Mouse (Mus musculus) heart, postnatal 0 days (tissue): ENCODE results near the gene Lhx8. TPM values are rescaled to one million over a fixed set of nuclear protein-coding genes. Genes with fewer than 3 reads are reported as not detected.

Experiments used
- ATAC-seq: fragments of 200-750 bp; cut with Nextera tagmentation; 2 replicates; pipeline ENCODE4 v1.8.0; 2017; ENCODE audit warnings: low read depth, moderate number of reproducible peaks, moderate library complexity; ENCODE audit not compliant: insufficient read depth
- DNase-seq: peaks from one replicate; pipeline ENCODE4 v3.0.0-alpha.2; 2016; ENCODE audit warnings: low spot score
- H3K27ac ChIP-seq: fragments of 300-500 bp; sonication (generic); 2 replicates; pipeline ENCODE4 v1.5.1; 2014; ENCODE audit warnings: low read depth, mild to moderate bottlenecking
- H3K27me3 ChIP-seq: fragments of 300-500 bp; sonication (generic); 2 replicates; pipeline ENCODE4 v1.6.1; 2014; ENCODE audit warnings: low read length, mixed read lengths; ENCODE audit not compliant: control insufficient read depth, insufficient read depth
- H3K36me3 ChIP-seq: fragments of 300-500 bp; sonication (generic); replicated peaks from 2 replicates; pipeline ENCODE4 v1.6.1; 2014; ENCODE audit warnings: low read length, mixed read lengths; ENCODE audit not compliant: control insufficient read depth, insufficient read depth
- H3K4me1 ChIP-seq: fragments of 300-500 bp; sonication (generic); 2 replicates; pipeline ENCODE4 v1.6.1; 2014; ENCODE audit warnings: antibody characterized with exemption; ENCODE audit not compliant: control insufficient read depth, insufficient read depth
- H3K4me2 ChIP-seq: fragments of 300-500 bp; sonication (generic); 2 replicates; pipeline ENCODE4 v1.6.1; 2014; ENCODE audit warnings: low read depth, mild to moderate bottlenecking, low read length, moderate library complexity
- H3K4me3 ChIP-seq: fragments of 300-500 bp; sonication (generic); 2 replicates; pipeline ENCODE4 v1.5.1; 2014; ENCODE audit warnings: low read depth, low read length
- H3K9ac ChIP-seq: fragments of 300-500 bp; sonication (generic); replicated peaks from 2 replicates; pipeline ENCODE4 v1.6.1; 2014; ENCODE audit warnings: low read depth, low read length, mixed read lengths
- H3K9me3 ChIP-seq: fragments of 300-500 bp; sonication (generic); replicated peaks from 2 replicates; pipeline ENCODE4 v1.6.1; 2016; ENCODE audit warnings: low read length; ENCODE audit not compliant: control insufficient read depth
- CTCF ChIP-seq: IDR thresholded peaks from 2 replicates; pipeline ENCODE4 v1.5.1; 2016; ENCODE audit warnings: antibody characterized with exemption, control low read depth, low read depth
- EP300 ChIP-seq: IDR thresholded peaks from 2 replicates; pipeline ENCODE4 v1.6.1; 2016; ENCODE audit warnings: antibody characterized with exemption, low read depth
- WGBS: fragments of 180-500 bp; shearing (Covaris S2); extraction: QIAGEN DNeasy Blood & Tissue Kit; methylation state at CpG from one replicate; pipeline ENCODE4 v1.1.7; 2014; 5-methylcytosine and 5-hydroxymethylcytosine counted together
- polyA plus RNA-seq: library from polyadenylated mRNA; unstranded; fragments of >200 nt; fragmentation: Nextera tagmentation; extraction: Ambion mirVana; gene quantifications from 2 replicates; pipeline ENCODE4 v1.2.1, GENCODE M21; 2015
- total RNA-seq: library from RNA; depleted of rRNA; stranded (reverse); fragments of >200 nt; gene quantifications from 2 replicates; pipeline ENCODE4 v1.2.3, GENCODE M21; 2014; ENCODE audit warnings: low replicate concordance

Gene Lhx8
- total and polyA plus RNA-seq, 2 experiments from 2014 or later = not detected

DNA sequence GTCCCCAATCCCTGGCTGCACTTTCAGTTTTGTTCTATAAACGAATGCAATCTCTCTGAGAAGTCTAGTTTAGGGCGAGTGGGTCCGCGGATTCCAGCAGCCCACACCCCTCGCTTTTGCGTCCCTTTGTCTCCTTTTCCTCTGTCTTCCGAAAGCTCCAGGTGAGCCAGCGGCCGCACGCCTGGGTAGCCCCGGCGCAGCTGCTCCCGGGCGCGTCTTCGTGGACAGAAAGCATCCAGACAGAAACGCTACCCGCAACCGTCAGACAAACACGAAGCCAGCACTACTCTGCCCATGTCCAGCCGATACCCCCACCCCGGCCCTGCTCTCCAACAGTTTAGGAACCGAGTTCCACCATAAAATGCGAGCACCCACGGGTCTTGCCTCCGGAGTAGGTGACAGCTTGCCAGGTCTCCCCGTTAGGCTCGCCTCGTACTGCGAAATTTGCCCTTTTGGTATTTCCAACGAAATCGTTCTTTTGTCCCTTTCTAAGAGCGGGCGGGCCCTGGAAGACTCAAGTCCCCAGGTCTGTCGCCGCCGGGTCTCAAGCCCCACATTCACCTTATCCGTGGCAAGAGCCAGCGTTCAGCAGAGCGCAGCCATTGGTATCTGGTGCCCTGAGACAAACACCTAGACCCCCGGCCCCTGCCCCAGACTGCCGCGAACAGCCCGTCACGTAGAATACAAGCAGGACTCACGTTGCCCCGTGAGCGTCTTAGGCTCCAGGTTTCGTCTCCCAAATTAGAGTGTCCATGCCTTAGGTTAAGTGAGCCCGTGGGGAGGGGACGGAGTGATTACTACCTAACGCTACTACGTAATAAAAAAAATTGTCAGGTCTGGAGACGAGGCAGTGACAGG, 907 bp downstream of the Lhx8 start:
- Histone ChIP-seq H3K9me3 (no peaks in the 10 kb centered on the region), H3K4me1 (peaks cover 18% of the 10 kb centered on the region; the same call in 1 of the 2 replicates), H3K4me2 (peak overlapping the region; percentile 34), H3K9ac (no peak overlapping the region), H3K27ac (no peak overlapping the region), H3K4me3 (peak overlapping the region; percentile 40), H3K27me3 (peaks cover 96% of the 10 kb centered on the region), H3K36me3 (no peaks in the 10 kb centered on the region)
- ATAC-seq (no peak), DNase-seq (no peak)
- 1% methylated on average over 54 of the region's 54 CpGs for WGBS
- TF ChIP-seq CTCF (no peak), EP300 (no peak)

DNA sequence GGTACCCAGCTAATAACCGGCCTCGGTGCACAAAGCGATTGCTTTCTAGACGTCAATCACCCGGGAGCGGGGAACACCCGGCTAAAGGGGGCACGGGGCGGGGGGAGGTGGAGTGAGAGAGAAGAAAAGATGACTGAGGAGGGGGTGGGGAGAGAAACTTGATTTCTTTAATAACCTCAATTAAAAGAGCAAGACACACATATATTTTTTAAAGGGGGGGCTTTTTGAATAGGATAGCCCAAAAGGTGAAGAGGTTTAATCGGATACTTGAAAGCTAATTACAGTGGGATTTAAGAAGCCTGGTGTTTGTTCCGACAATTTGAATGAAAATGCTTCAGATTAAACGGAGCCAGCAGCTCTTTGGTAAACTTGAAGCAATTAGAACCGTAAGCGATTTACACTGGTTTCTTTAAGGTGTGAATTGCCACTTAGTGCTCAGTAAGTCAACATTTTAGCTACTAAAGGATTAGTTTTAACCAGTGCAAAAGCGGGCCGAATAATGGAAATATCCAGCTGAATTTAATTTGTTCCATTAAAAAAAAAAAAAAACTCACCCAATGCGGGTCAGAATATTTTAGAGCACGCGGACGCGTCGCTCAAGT, 1.6 kb downstream of the Lhx8 start:
- DNase-seq (no peak), ATAC-seq (no peak)
- peak overlapping the region; percentile 56 for H3K4me2 ChIP-seq
- no peak overlapping the region for H3K9ac ChIP-seq
- no peak overlapping the region for H3K27ac ChIP-seq
- H3K9me3 ChIP-seq = no peaks in the 10 kb centered on the region
- H3K4me3 ChIP-seq = peak overlapping the region; percentile 40
- H3K4me1 ChIP-seq = peaks cover 18% of the 10 kb centered on the region; the same call in 1 of the 2 replicates
- H3K36me3 ChIP-seq = no peaks in the 10 kb centered on the region
- peaks cover 96% of the 10 kb centered on the region for H3K27me3 ChIP-seq
- 1% methylated on average over 22 of the region's 22 CpGs for WGBS
- TF ChIP-seq EP300 (no peak), CTCF (no peak)

DNA sequence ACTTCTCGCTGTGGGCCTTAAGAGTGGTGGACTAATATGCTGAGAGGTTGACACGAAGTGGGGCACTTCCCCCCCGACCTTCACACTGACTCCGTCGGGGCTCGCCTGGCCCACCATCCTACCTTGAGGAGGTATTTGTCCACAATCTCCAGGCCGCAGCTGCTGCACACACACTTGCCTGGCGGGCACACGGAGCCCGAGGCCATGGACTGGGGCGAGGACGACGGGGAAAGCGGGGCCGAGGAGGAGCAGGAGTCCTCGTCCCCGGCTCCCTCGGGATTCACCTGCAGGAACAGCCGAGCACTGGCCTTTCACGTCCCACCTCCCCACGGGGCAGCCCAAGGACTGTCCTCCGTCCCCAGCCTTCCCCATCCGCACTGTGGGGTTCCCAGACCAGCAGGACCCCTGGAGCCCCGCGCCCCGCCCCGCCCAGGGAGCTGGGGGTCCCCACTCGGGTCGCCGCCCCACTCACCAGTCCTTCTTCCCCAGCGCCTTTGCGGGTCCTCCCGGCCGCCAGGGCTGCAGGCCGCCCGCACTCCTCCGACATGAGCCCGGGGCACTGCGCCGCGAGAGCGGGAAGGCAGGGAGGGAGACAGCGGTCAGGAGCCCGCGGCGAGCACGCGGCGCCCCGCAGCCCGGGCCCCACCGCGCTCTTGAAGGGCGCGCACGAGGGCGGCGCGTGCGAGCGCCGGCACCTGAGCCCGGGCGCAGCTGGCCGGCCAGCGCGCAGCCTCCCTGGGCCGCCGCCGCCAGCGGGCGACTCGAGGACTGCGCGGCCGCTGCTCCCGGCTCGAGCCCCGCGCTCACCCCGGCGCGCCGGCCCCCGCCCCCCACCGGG, 2.4 kb downstream of the Lhx8 start:
- DNase-seq (no peak), ATAC-seq (peak; percentile 58)
- WGBS = 1% methylated on average over 79 of the region's 86 CpGs
- Histone ChIP-seq H3K27me3 (peaks cover 94% of the 10 kb centered on the region), H3K9ac (no peak overlapping the region), H3K4me2 (peak overlapping the region; percentile 56), H3K4me3 (peak overlapping the region; percentile 40), H3K36me3 (no peaks in the 10 kb centered on the region), H3K9me3 (no peaks in the 10 kb centered on the region), H3K27ac (no peak overlapping the region), H3K4me1 (peaks cover 18% of the 10 kb centered on the region; the same call in 1 of the 2 replicates)
- no peak for TF ChIP-seq CTCF
- TF ChIP-seq EP300 = no peak

DNA sequence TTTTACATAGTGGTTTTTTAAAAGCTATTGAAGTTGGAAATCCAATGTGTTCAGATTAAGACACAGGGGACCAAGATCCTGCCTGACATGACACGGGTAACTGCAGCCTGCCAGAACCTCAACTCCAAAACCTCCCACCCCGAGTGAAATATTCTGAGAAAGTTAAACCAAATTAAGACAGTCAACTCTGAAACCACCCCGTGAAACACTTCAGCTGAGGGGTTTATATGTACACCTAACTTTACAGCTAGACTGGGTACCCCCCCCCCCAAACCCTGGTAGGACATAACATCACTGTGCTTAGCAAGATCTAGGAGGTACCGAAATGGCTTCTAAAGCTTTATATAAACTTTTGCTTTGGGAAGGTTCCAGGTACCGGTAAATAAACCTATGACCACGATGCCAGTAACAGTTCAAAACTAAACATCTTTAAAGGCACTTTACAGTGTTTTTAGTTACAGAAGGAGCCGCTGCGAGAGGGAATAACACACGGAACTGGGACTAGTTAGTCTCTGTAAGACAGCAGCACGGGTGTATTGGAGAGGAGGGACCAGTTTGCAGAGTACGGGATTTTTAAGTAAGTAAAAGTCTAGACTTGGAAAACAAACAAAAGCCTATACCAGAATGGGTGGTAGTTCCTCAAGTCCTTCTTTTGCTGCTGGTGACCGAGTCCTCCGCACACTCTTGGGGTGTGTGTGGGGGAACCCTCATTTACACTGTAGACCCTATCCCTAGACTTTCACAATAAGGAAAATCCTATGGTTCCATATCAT, 3.2 kb downstream of the Lhx8 start:
- WGBS = 6% methylated on average over 13 of the region's 13 CpGs
- Histone ChIP-seq H3K27ac (no peak overlapping the region), H3K9me3 (no peaks in the 10 kb centered on the region), H3K9ac (no peak overlapping the region), H3K4me2 (no peak overlapping the region), H3K4me3 (no peak overlapping the region), H3K36me3 (no peaks in the 10 kb centered on the region), H3K27me3 (peaks cover 92% of the 10 kb centered on the region), H3K4me1 (peaks cover 17% of the 10 kb centered on the region; the same call in 1 of the 2 replicates)
- no peak for TF ChIP-seq CTCF
- TF ChIP-seq EP300 = no peak
- no peak for ATAC-seq
- DNase-seq = no peak
